Mouse (Mus musculus): ENCODE measurements around the gene Mink1.
A peak's percentile ranks its signal among the peaks of the same experiment; 100 is the strongest.
"Not testable (repeated sequence)": the region's sequence is repeated elsewhere in the genome, so short reads cannot be mapped to it uniquely, and the experiment has no call there.

Gene Mink1

GRCm38 (mm10) chr11:70562287-70562994 is at the start of gene Mink1:
Gene Mink1, plus strand, starts transcription at chr11:70562881.
- peak; percentile 93 for DNase-seq (ENCODE audit: low read depth, low spot score)

GRCm38 (mm10) chr11:70513520-70513919 is 49.2 kb upstream of the Mink1 start:
- DNase-seq (ENCODE audit: low read depth, low spot score), result no peak

GRCm38 (mm10) chr11:70514288-70514687 is 48.4 kb upstream of the Mink1 start, which contains the start of gene Vmo1:
Gene Vmo1, minus strand, starts transcription at chr11:70514616.
- DNase-seq (ENCODE audit: low read depth, low spot score), result no peak

- no peak for DNase-seq (ENCODE audit: low read depth, low spot score)
These were observed 46.3 kb upstream of the Mink1 start for GRCm38 (mm10) chr11:70516352-70516751.

GRCm38 (mm10) chr11:70518436-70518835 is 44.2 kb upstream of the Mink1 start:
- no peak for DNase-seq (ENCODE audit: low read depth, low spot score)

- no peak for DNase-seq (ENCODE audit: low read depth, low spot score)
These were observed 43.8 kb upstream of the Mink1 start, which contains the start of gene Gltpd2 for GRCm38 (mm10) chr11:70518923-70519322. Gene Gltpd2, plus strand, starts transcription at chr11:70519196.

DNA sequence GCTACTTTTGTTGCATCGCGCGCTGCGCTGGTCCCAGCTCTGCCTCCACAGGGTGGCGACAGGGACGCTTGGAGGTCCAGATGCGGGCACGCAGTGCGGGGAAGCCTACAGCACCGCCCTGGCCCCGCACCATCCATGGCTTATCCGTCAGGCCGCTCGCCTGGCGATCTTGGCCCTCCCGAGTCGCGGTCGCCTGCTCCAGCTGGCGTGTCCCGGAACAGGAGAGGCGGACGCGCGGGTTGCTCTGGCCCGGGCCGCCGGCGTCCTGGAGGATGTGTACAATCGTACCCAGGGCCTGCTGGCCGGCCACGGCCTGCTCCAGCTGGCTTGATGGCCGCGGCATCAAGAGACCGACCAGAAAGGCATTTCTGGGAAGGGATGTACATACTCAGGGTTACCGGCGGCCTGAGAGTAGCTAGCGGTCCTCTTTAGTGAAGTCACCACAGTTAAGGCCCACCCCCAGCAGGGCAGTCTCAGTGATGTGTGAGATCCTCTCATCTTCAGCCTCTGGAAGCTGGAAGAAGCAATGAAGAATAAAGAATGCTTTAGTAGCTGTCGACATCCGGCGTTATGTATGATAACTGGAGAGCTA is 42.4 kb upstream of the Mink1 start:
- DNase-seq (ENCODE audit: low read depth, low spot score), result no peak

GRCm38 (mm10) chr11:70523306-70523989 is 39.2 kb upstream of the Mink1 start:
- not testable (repeated sequence) for DNase-seq (ENCODE audit: low read depth, low spot score)

DNA sequence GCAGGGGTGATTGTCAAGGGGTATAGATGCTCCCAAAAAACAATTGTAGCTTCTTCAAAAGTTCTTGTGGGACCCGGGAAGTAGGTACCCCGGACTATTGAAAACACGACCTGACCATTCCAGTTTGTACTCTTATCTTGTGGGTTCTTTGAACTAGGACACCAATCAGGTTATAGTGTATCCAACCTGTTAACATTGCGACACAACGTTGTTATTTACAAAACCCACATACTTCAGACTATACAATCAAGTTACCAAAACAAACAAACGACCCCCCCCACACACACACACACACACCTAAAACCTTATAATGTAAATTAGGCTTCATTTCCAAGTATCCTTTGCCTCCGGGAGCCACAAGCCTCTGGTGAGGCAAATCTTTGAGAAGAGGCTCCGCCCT is 37.9 kb upstream of the Mink1 start:
- no peak for DNase-seq (ENCODE audit: low read depth, low spot score)

DNA sequence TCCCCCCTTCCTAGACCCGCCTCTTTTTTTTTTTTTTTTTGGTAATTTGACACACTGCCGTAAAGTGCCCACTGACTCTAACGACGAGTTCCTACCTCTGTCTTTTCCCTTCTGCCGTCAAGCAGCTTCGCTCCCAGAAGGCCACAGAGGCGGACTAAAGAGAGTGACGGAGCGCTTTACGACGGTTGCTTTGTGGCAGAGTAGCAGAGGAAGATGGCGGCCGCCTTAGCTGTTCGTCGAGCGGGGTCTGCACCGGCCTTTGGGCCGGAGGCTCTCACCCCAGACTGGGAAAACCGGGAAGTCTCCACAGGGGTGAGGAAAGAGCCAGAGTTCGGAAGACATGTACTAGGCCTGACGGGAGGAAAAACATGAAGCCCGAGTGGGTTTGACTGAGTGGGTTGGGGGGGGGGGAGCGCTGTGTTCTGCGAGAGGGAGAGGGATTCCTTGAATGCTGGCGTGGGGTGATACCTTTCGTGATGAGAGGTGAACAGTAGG is 37.5 kb upstream of the Mink1 start, which contains the start of gene Psmb6:
TSS of gene Psmb6 (plus strand) at position 184 of the 495 bp plus-strand sequence.
- peak; percentile 91 for DNase-seq (ENCODE audit: low read depth, low spot score)

DNA sequence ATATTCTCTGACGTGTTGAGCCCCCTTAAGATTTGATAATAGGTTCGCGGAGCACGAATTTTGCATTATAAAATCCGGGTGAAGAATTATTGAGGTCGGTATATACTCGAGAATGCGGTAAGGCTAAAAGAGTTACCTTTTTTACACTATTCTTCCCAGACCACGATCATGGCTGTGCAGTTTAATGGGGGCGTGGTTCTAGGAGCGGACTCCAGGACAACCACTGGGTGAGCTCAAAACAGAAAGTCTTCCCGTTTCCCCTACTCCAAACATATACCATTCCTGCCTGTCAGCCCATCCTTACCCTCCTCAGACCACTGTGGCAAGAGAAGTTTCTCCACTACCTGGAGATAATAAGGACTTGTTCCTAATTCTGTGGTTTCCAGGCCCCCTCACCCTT is 37.0 kb upstream of the Mink1 start:
- DNase-seq (ENCODE audit: low read depth, low spot score), result no peak

- no peak for DNase-seq (ENCODE audit: low read depth, low spot score)
These were observed 36.5 kb upstream of the Mink1 start for GRCm38 (mm10) chr11:70526211-70526610.

DNA sequence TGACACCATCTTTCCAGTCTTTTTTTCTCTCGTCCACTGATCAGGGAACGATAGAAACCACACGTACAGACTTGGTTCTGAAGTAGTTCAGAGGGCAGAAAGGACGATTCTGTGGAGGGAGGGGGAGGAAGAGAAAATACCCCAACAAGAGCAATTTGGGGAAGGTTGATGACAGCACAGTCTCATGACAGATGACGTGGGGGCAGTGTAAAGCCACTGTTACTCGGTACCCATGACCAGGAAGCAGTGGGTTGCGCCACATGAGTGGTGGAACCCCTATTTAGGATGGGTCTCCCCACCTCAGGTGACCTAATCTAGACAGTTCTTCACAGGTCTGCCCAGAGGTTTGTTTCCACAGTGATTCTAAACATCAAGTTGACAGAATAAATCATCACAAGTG is 34.1 kb upstream of the Mink1 start:
- no peak for DNase-seq (ENCODE audit: low read depth, low spot score)

DNA sequence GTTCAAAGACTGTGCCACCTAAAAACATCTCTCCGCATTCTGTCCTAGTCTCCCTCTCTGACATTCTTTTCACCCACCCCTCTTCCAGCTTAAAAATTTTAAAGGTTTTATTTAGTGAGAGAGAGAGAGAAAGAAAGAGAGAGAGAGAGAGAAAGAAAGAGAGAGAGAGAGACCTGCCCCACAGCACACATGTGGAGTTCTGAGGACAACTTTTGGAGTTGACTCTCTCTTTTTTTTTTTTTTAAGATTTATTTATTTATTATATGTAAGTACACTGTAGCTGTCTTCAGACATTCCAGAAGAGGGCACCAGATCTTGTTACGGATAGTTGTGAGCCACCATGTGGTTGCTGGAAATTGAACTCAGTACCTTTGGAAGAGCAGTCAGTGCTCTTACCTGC is 31.6 kb upstream of the Mink1 start:
- DNase-seq (ENCODE audit: low read depth, low spot score), result not testable (repeated sequence)

- no peak for DNase-seq (ENCODE audit: low read depth, low spot score)
These were observed 29.8 kb upstream of the Mink1 start, which contains the start of gene Gm40193 for GRCm38 (mm10) chr11:70532839-70533238. Gene Gm40193, minus strand, starts transcription at chr11:70532939.

DNA sequence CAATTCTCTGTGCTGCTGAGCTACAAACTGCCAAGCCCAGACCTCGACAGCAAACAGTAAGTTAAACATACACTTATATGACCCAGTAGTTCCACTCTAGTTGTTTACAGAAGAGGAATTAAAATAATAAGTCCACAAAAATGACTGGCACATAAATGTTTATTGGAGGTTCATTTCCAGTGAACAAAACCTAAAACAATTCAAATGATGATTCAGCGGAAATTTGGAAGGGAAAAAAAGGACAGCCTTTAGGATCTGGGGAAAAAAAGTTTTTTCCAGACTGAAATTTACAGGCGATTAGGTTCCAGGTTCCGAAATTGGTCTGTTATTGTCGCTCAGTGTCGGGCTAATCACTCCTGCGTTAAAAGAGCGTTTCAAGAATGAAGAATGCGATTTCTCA is 23.3 kb upstream of the Mink1 start:
- DNase-seq (ENCODE audit: low read depth, low spot score), result no peak

GRCm38 (mm10) chr11:70539877-70540587 is 22.6 kb upstream of the Mink1 start, which contains the start of gene Pld2:
Gene Pld2, plus strand, starts transcription at chr11:70540064.
- DNase-seq (ENCODE audit: low read depth, low spot score), result peak; percentile 77

GRCm38 (mm10) chr11:70540928-70541327 is 21.8 kb upstream of the Mink1 start:
- DNase-seq (ENCODE audit: low read depth, low spot score), result no peak

GRCm38 (mm10) chr11:70541415-70541814 is 21.3 kb upstream of the Mink1 start:
- DNase-seq (ENCODE audit: low read depth, low spot score), result no peak

GRCm38 (mm10) chr11:70544496-70544895 is 18.2 kb upstream of the Mink1 start:
- DNase-seq (ENCODE audit: low read depth, low spot score), result no peak

- no peak for DNase-seq (ENCODE audit: low read depth, low spot score)
These were observed 11.2 kb upstream of the Mink1 start for GRCm38 (mm10) chr11:70551526-70551925.

- DNase-seq (ENCODE audit: low read depth, low spot score), result no peak
These were observed 8.7 kb upstream of the Mink1 start for GRCm38 (mm10) chr11:70553940-70554339.

All from embryo, embryonic 11.5 days (tissue).